Comparison of ENCODE assay signal across 24 mouse cellular contexts in genomic region chr2:144173358-144174106, GRCm38 (mm10).
DNase-seq lines count a peak whose midpoint lies in the region; ATAC-seq and TF ChIP-seq lines count a peak whose summit lies in the region.
"Had no signal": no experiment of that assay in that cellular context is flagged by ENCODE, and none has a peak within 500 bp of the region (broad histone marks: within the 10 kb centered on the region; RNA-seq: fewer than 3 reads in every experiment).

No protein-coding gene starts in this region.

- H3K79me2 ChIP-seq in CH12.LX (replicated peaks; ENCODE audit: control insufficient read depth, extremely low read depth, insufficient read depth, poor library complexity, severe bottlenecking): no peaks in the 10 kb centered on the region

- H3K4me3 ChIP-seq in liver, embryonic 11.5 days (ENCODE audit: low read depth, low read length): no peak overlapping the region
- no peak overlapping the region for H3K4me3 ChIP-seq in CH12.LX (replicated peaks in 1 of 3; ENCODE audit: low read depth in 2 of 3, low read length in 2 of 3, poor library complexity in 1 of 3)
- no peak overlapping the region for H3K4me3 ChIP-seq in liver, embryonic 16.5 days (ENCODE audit: low read depth, low read length)
- H3K4me3 ChIP-seq in stomach, postnatal 0 days (ENCODE audit: low read depth, low read length): no peak overlapping the region
- H3K4me3 ChIP-seq: heart, adult 2 months; liver, embryonic 13.5 days had no signal

- H3K9ac ChIP-seq in liver, embryonic 11.5 days (ENCODE audit: low read depth, low read length): no peak overlapping the region
- H3K9ac ChIP-seq in CH12.LX (ENCODE audit: insufficient read depth, low read depth): no peak overlapping the region
- no peak overlapping the region for H3K9ac ChIP-seq in liver, embryonic 16.5 days (ENCODE audit: low read depth, low read length)
- H3K9ac ChIP-seq in stomach, postnatal 0 days (ENCODE audit: low read length): no peak overlapping the region
- H3K9ac ChIP-seq: hindbrain, embryonic 13.5 days; liver, embryonic 13.5 days; midbrain, embryonic 13.5 days had no signal

- no peak overlapping the region for H3K4me2 ChIP-seq in liver, embryonic 11.5 days
- 0 out of 2 replicates have a peak overlapping the region, but pooled peaks have one; percentile 29 for H3K4me2 ChIP-seq in CH12.LX (ENCODE audit: insufficient read depth, low read depth, poor library complexity, severe bottlenecking)
- no peak overlapping the region for H3K4me2 ChIP-seq in liver, embryonic 16.5 days (ENCODE audit: low read depth, low read length)
- no peak overlapping the region for H3K4me2 ChIP-seq in stomach, postnatal 0 days (replicated peaks; ENCODE audit: low read depth)

- no peak for TF ChIP-seq POLR2A in CH12.LX (IDR thresholded peaks at IDR 0.05; ENCODE audit: low read depth, low read length)

- TF ChIP-seq CTCF in CH12.LX (conservative IDR thresholded peaks at IDR 0.05 in 1 of 2, IDR thresholded peaks at IDR 0.05 in 1 of 2; ENCODE audit: low read depth in 2 of 2, low read length in 2 of 2): no peak
- no peak for TF ChIP-seq CTCF in stomach, postnatal 0 days (IDR thresholded peaks at IDR 0.05; ENCODE audit: low read depth)

- no peaks in the 10 kb centered on the region for H3K27me3 ChIP-seq in liver, embryonic 11.5 days (replicated peaks; ENCODE audit: control insufficient read depth, insufficient read depth, low read length)
- peaks cover 12% of the 10 kb centered on the region for H3K27me3 ChIP-seq in CH12.LX (replicated peaks)
- no peaks in the 10 kb centered on the region for H3K27me3 ChIP-seq in liver, embryonic 16.5 days (ENCODE audit: control insufficient read depth, insufficient read depth, low read depth, low read length)
- H3K27me3 ChIP-seq in stomach, postnatal 0 days (ENCODE audit: control insufficient read depth, insufficient read depth, low read length): no peaks in the 10 kb centered on the region
- H3K27me3 ChIP-seq: heart, embryonic 13.5 days; hindbrain, embryonic 13.5 days; liver, embryonic 13.5 days; lung, embryonic 15.5 days; midbrain, embryonic 13.5 days had no signal

- dilution Hi-C loops in CH12.LX (cut with MboI; ENCODE audit: extremely low pct_ligation_motif_present, extremely low pct_unique_long_range_greater_than_20kb, low sequenced_read_pairs): no loop called here

- H3K9me3 ChIP-seq in liver, embryonic 11.5 days (ENCODE audit: control insufficient read depth, low read length): no peaks in the 10 kb centered on the region
- H3K9me3 ChIP-seq in CH12.LX (replicated peaks; ENCODE audit: low read length): no peaks in the 10 kb centered on the region
- H3K9me3 ChIP-seq in liver, embryonic 16.5 days (replicated peaks; ENCODE audit: control insufficient read depth, low read length): no peaks in the 10 kb centered on the region
- H3K9me3 ChIP-seq in stomach, postnatal 0 days (ENCODE audit: control insufficient read depth, low read length): no peaks in the 10 kb centered on the region
- H3K9me3 ChIP-seq: heart, embryonic 13.5 days; hindbrain, embryonic 13.5 days; liver, embryonic 13.5 days; lung, embryonic 15.5 days; midbrain, embryonic 13.5 days had no signal

- peaks cover 29% of the 10 kb centered on the region for H3K4me1 ChIP-seq in liver, embryonic 11.5 days (replicated peaks; ENCODE audit: control insufficient read depth, insufficient read depth, low read length)
- peaks cover 29 to 80% of the 10 kb centered on the region in 2 experiments for H3K4me1 ChIP-seq in CH12.LX (ENCODE audit: control insufficient read depth in 1 of 2, insufficient read depth in 2 of 2)
- H3K4me1 ChIP-seq in liver, embryonic 16.5 days (ENCODE audit: control insufficient read depth, low read depth, low read length): peaks cover 33% of the 10 kb centered on the region
- H3K4me1 ChIP-seq in stomach, postnatal 0 days (replicated peaks; ENCODE audit: control insufficient read depth, insufficient read depth): peaks cover 4% of the 10 kb centered on the region; the same call in 1 of the 2 replicates
- H3K4me1 ChIP-seq: hindbrain, embryonic 13.5 days; midbrain, embryonic 13.5 days had no signal

- in situ Hi-C loops in CH12.LX (cut with MboI; ENCODE audit: low pct_ligation_motif_present, low pct_unique_long_range_greater_than_20kb, low sequenced_read_pairs): no loop called here

- no peak overlapping the region for H3K27ac ChIP-seq in liver, embryonic 11.5 days (ENCODE audit: low read depth, low read length)
- H3K27ac ChIP-seq in CH12.LX (ENCODE audit: insufficient read depth, low read depth): no peak overlapping the region
- no peak overlapping the region for H3K27ac ChIP-seq in liver, embryonic 16.5 days (ENCODE audit: low read length)
- peak overlapping the region; percentile 30; the same call in 1 of the 2 replicates for H3K27ac ChIP-seq in stomach, postnatal 0 days (replicated peaks)
- H3K27ac ChIP-seq: heart, adult 2 months; heart, embryonic 13.5 days; liver, embryonic 13.5 days; lung, embryonic 15.5 days; macrophage; midbrain, embryonic 13.5 days had no signal

- H3K36me3 ChIP-seq in liver, embryonic 11.5 days (ENCODE audit: control insufficient read depth, insufficient read depth, low read length): no peaks in the 10 kb centered on the region
- H3K36me3 ChIP-seq in CH12.LX (replicated peaks in 1 of 2; ENCODE audit: control insufficient read depth in 1 of 2, insufficient read depth in 1 of 2, low read length in 1 of 2): no peaks in the 10 kb centered on the region
- H3K36me3 ChIP-seq in liver, embryonic 16.5 days (ENCODE audit: control insufficient read depth, insufficient read depth): no peaks in the 10 kb centered on the region
- no peaks in the 10 kb centered on the region for H3K36me3 ChIP-seq in stomach, postnatal 0 days (ENCODE audit: control insufficient read depth, insufficient read depth, low read length)
- H3K36me3 ChIP-seq: heart, embryonic 13.5 days; hindbrain, embryonic 13.5 days; liver, embryonic 13.5 days; lung, embryonic 15.5 days; midbrain, embryonic 13.5 days had no signal

- TF ChIP-seq EP300 in CH12.LX (IDR thresholded peaks at IDR 0.05; ENCODE audit: low read length): peak; percentile 80
- TF ChIP-seq EP300 in stomach, postnatal 0 days (optimal IDR thresholded peaks at IDR 0.05): no peak

- intact Hi-C loops in left cerebral cortex, postnatal 14 days (cut with DNase I): no loop called here
- intact Hi-C loops in left cerebral cortex, postnatal 4 days (cut with DNase I): no loop called here

- ATAC-seq in liver, embryonic 11.5 days (replicated peaks; ENCODE audit: low FRiP score): no peak
- 0 out of 2 replicates have a peak, but pooled peaks have one; percentile 20 for ATAC-seq in liver, embryonic 16.5 days (ENCODE audit: low read depth)
- no peak for ATAC-seq in stomach, postnatal 0 days (ENCODE audit: low FRiP score, low TSS enrichment)
- ATAC-seq: activated CD4-positive, CD25-positive, alpha-beta regulatory T cell, adult 4 months had no signal

- 48% methylated on average over 8 of the region's 8 CpGs for WGBS in liver, embryonic 11.5 days
- 23% methylated on average over 8 of the region's 8 CpGs for WGBS in liver, embryonic 16.5 days (ENCODE audit: insufficient replicate concordance)
- 65% methylated on average over 8 of the region's 8 CpGs for WGBS in stomach, postnatal 0 days

- peak; percentile 25 for DNase-seq in liver
- no peak for DNase-seq in liver, embryonic 11.5 days (ENCODE audit: low spot score)
- no peak for DNase-seq in CH12.LX (ENCODE audit: extremely low read depth)
- no peak for DNase-seq in stomach, postnatal 0 days (ENCODE audit: low spot score)
- no peak for DNase-seq in left cerebral cortex, postnatal 14 days (ENCODE audit: low spot score in 2 of 2)
- no peak for DNase-seq in left cerebral cortex, postnatal 4 days
- DNase-seq: adrenal gland, postnatal 10 days; cerebellum, adult 2 months; forebrain, postnatal 0 days; gastrocnemius, postnatal 14 days; heart, adult 2 months; heart, postnatal 14 days; kidney, adult 2 months; kidney, postnatal 14 days; liver, embryonic 13.5 days; spleen, adult 18-20 months; thymus, postnatal 14 days had no signal

- TF ChIP-seq RAD21 in CH12.LX (IDR thresholded peaks at IDR 0.05; ENCODE audit: low read depth, low read length): no peak

TF ChIP-seq in CH12.LX, 34 proteins besides CTCF, POLR2A, EP300 and RAD21:
- TF ChIP-seq BHLHE40 (IDR thresholded peaks at IDR 0.05; ENCODE audit: low read depth, low read length) (peak; percentile 52; the same call in 1 of the 2 replicates), RCOR1 (conservative IDR thresholded peaks at IDR 0.05; ENCODE audit: low read depth, low read length) (no peak), IRF4 (IDR thresholded peaks at IDR 0.05; ENCODE audit: low read depth, low read length) (peak; percentile 84), SMC3 (IDR thresholded peaks at IDR 0.05; ENCODE audit: low read depth, low read length) (no peak), MAFK (IDR thresholded peaks at IDR 0.05; ENCODE audit: insufficient replicate concordance, low read length) (peak; percentile 53; the same call in 1 of the 2 replicates), USF1 (IDR thresholded peaks at IDR 0.05; ENCODE audit: low read depth, low read length) (no peak), MXI1 (IDR thresholded peaks at IDR 0.05; ENCODE audit: low read depth, low read length) (no peak), TCF12 (IDR thresholded peaks at IDR 0.05; ENCODE audit: low read depth, low read length) (peak; percentile 86), MEF2A (IDR thresholded peaks at IDR 0.05; ENCODE audit: borderline replicate concordance, low read depth, low read length) (peak; percentile 48), CHD2 (IDR thresholded peaks at IDR 0.05; ENCODE audit: low read length) (peak; percentile 48), JUND (conservative IDR thresholded peaks at IDR 0.05; ENCODE audit: low read depth, low read length) (peak; percentile 38; the same call in 1 of the 2 replicates), ETS1 (conservative IDR thresholded peaks at IDR 0.05; ENCODE audit: low read depth, low read length) (peak; percentile 39; the same call in 1 of the 2 replicates), NELFE (IDR thresholded peaks at IDR 0.05; ENCODE audit: low read depth, low read length) (no peak), ZNF384 (IDR thresholded peaks at IDR 0.05; ENCODE audit: low read depth, low read length) (no peak), E2F4 (IDR thresholded peaks at IDR 0.05; ENCODE audit: insufficient replicate concordance, low read depth, low read length) (no peak), GABPA (IDR thresholded peaks at IDR 0.05; ENCODE audit: insufficient replicate concordance, low read depth, low read length) (no peak)
